Mouse (Mus musculus): ENCODE results near the gene Sox14. TPM values are rescaled to one million over a fixed set of nuclear protein-coding genes. Genes with fewer than 3 reads are reported as not detected.

Gene Sox14
- polyA plus RNA-seq, 1 experiment from 2014 or later = not detected

GRCm38 (mm10) chr9:99836707-99837106 lies 39.3 kb downstream of the Sox14 start:
- no peak for DNase-seq (ENCODE audit: low spot score)
- no peak overlapping the region for H3K4me2 ChIP-seq (ENCODE audit: low read length)
- H3K27me3 ChIP-seq (ENCODE audit: insufficient read depth, low read length) = no peaks in the 10 kb centered on the region
- no peaks in the 10 kb centered on the region for H3K36me3 ChIP-seq (ENCODE audit: insufficient read depth, low read length)
- 74% methylated on average over 12 of the region's 12 CpGs for WGBS
- no peak for TF ChIP-seq CTCF (IDR thresholded peaks at IDR 0.05; ENCODE audit: low read depth)
- H3K9ac ChIP-seq (ENCODE audit: low read depth, low read length) = no peak overlapping the region
- no peaks in the 10 kb centered on the region for H3K9me3 ChIP-seq (replicated peaks; ENCODE audit: low read length)
- no peak overlapping the region for H3K27ac ChIP-seq
- no peak overlapping the region for H3K4me3 ChIP-seq (replicated peaks; ENCODE audit: low read depth, low read length)
- no peaks in the 10 kb centered on the region for H3K4me1 ChIP-seq (replicated peaks; ENCODE audit: insufficient read depth, low read length)
- ATAC-seq (replicated peaks; ENCODE audit: low FRiP score, low read depth) = no peak

DNA sequence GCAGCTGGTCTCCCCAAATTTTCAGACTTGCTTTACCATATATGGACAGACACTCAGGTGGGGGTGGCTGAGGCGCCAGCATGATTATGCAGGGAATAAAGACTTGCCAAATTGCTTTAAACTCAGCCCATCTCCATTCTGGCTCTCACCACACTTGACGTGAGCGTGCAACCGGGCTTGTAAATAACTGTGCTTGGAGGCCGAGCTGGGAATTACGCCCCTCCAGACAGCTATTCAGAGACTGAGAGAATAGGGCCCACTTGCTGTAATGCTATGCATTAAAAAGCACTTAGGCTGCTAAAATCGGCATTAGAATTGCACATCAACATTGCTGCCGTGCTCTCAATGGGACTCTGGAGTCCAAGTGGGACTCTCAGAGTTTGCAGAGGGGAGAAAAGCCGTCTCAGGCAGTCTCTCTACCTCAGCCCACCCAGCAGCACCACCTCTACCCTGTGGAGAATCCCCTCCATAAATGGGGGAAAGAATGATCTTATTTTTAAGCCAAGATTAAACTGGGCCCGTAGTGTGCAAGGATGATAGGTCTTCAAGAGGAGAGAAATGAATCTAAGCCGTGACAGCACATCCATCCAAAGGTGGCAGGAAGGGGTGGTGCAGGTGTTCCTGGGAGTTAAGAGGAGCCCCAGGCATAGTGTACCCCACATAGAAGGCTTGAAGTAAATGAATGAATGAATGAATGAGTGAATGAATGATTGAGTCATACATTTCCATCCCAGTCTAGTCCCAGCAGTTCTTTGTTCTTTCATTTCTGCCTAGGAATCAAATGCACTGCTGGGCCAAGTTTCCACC lies 40.1 kb downstream of the Sox14 start:
- Histone ChIP-seq H3K9ac (ENCODE audit: low read depth, low read length) (no peak overlapping the region), H3K4me1 (replicated peaks; ENCODE audit: insufficient read depth, low read length) (no peaks in the 10 kb centered on the region), H3K36me3 (ENCODE audit: insufficient read depth, low read length) (no peaks in the 10 kb centered on the region), H3K4me2 (ENCODE audit: low read length) (no peak overlapping the region), H3K4me3 (replicated peaks; ENCODE audit: low read depth, low read length) (no peak overlapping the region), H3K9me3 (replicated peaks; ENCODE audit: low read length) (no peaks in the 10 kb centered on the region), H3K27me3 (ENCODE audit: insufficient read depth, low read length) (no peaks in the 10 kb centered on the region), H3K27ac (no peak overlapping the region)
- 50% methylated on average over 11 of the region's 11 CpGs for WGBS
- no peak for TF ChIP-seq CTCF (IDR thresholded peaks at IDR 0.05; ENCODE audit: low read depth)
- DNase-seq (ENCODE audit: low spot score) (no peak), ATAC-seq (replicated peaks; ENCODE audit: low FRiP score, low read depth) (no peak)

Other genes with a start within 250 kb of the Sox14 start
- 17.3 and 18.7 TPM in 2 replicates for gene Dzip1l, start 246.7 kb downstream of the Sox14 start, polyA plus RNA-seq (2015; fragmentation: Nextera tagmentation; extraction: Ambion mirVana)
- gene Cldn18, start 158.9 kb downstream of the Sox14 start, polyA plus RNA-seq (2015; fragmentation: Nextera tagmentation; extraction: Ambion mirVana) = 0.13 TPM in 1 of 2 replicates, not detected in the other

Data from kidney, postnatal 0 days (tissue).